Mouse (Mus musculus) limb, embryonic 13.5 days (tissue): ENCODE measurements around the gene Dnajc22. TPM values are rescaled to one million over a fixed set of nuclear protein-coding genes. Genes with fewer than 3 reads are reported as not detected.
A peak's percentile ranks its signal among the peaks of the same experiment; 100 is the strongest.

Experiments
- ATAC-seq: fragments of 200-750 bp; cut with Nextera tagmentation; 2 replicates; pipeline ENCODE4 v1.8.0; 2017; ENCODE audit warnings: low read depth, moderate number of reproducible peaks, moderate TSS enrichment; ENCODE audit not compliant: low FRiP score
- H3K27ac ChIP-seq: fragments of 300-500 bp; sonication (generic); 2 replicates; pipeline ENCODE4 v1.5.1; 2015; ENCODE audit warnings: inconsistent platforms, mild to moderate bottlenecking, moderate library complexity
- H3K27me3 ChIP-seq: fragments of 300-500 bp; sonication (generic); 2 replicates; pipeline ENCODE4 v1.6.1; 2015; ENCODE audit warnings: mild to moderate bottlenecking, inconsistent platforms
- H3K36me3 ChIP-seq: fragments of 300-500 bp; sonication (generic); 2 replicates; pipeline ENCODE4 v1.6.1; 2015; ENCODE audit warnings: inconsistent platforms, mild to moderate bottlenecking, moderate library complexity
- H3K4me1 ChIP-seq: fragments of 300-500 bp; sonication (generic); 2 replicates; pipeline ENCODE4 v1.6.1; 2015; ENCODE audit warnings: inconsistent platforms
- H3K4me2 ChIP-seq: fragments of 300-500 bp; sonication (generic); replicated peaks from 2 replicates; pipeline ENCODE4 v1.6.1; 2015; ENCODE audit warnings: inconsistent platforms, mild to moderate bottlenecking, moderate library complexity
- H3K4me3 ChIP-seq: fragments of 300-500 bp; sonication (generic); 2 replicates; pipeline ENCODE4 v1.5.1; 2015; ENCODE audit warnings: moderate library complexity, mild to moderate bottlenecking, inconsistent platforms
- H3K9ac ChIP-seq: fragments of 300-500 bp; sonication (generic); 2 replicates; pipeline ENCODE4 v1.6.1; 2015; ENCODE audit warnings: mild to moderate bottlenecking, inconsistent platforms
- H3K9me3 ChIP-seq: fragments of 300-500 bp; sonication (generic); 2 replicates; pipeline ENCODE4 v1.6.1; 2016; ENCODE audit warnings: inconsistent platforms
- WGBS: fragments of 180-500 bp; shearing (Covaris S2); methylation state at CpG from one replicate; pipeline ENCODE4 v1.1.7; 2015; 5-methylcytosine and 5-hydroxymethylcytosine counted together
- polyA plus RNA-seq: library from polyadenylated mRNA; unstranded; fragments of >200 nt; fragmentation: Nextera tagmentation; extraction: Ambion mirVana; gene quantifications from 2 replicates; pipeline ENCODE4 v1.2.1, GENCODE M21; 2015

Dnajc22 gene
- polyA plus RNA-seq, 1 experiment from 2014 or later = 0.83 TPM

- Histone ChIP-seq H3K4me2 (peak overlapping the region; percentile 58), H3K27me3 (peaks cover 100% of the 10 kb centered on the region), H3K36me3 (peaks cover 5% of the 10 kb centered on the region), H3K4me3 (peak overlapping the region; percentile 34), H3K9ac (peak overlapping the region; percentile 39), H3K27ac (no peak overlapping the region), H3K9me3 (no peaks in the 10 kb centered on the region; the same call in 1 of the 2 replicates), H3K4me1 (peaks cover 25% of the 10 kb centered on the region)
- ATAC-seq = peak; percentile 78
- WGBS = under 1% methylated on average over 27 of the region's 27 CpGs
These were observed 4.7 kb upstream of the Dnajc22 start for GRCm38 (mm10) chr15:99088292-99088691.

GRCm38 (mm10) chr15:99089069-99089468, 3.9 kb upstream of the Dnajc22 start:
- Histone ChIP-seq H3K4me3 (no peak overlapping the region), H3K9ac (no peak overlapping the region), H3K36me3 (no peaks in the 10 kb centered on the region), H3K27me3 (peaks cover 100% of the 10 kb centered on the region), H3K4me1 (peaks cover 31% of the 10 kb centered on the region), H3K27ac (no peak overlapping the region), H3K4me2 (peak overlapping the region; percentile 58; the same call in 1 of the 2 replicates), H3K9me3 (no peaks in the 10 kb centered on the region; the same call in 1 of the 2 replicates)
- 12% methylated on average over 14 of the region's 14 CpGs for WGBS
- no peak for ATAC-seq

- H3K27me3 ChIP-seq = peaks cover 98% of the 10 kb centered on the region
- H3K9ac ChIP-seq = peak overlapping the region; percentile 60
- 1% methylated on average over 56 of the region's 56 CpGs for WGBS
- no peaks in the 10 kb centered on the region for H3K36me3 ChIP-seq
- peak overlapping the region; percentile 46 for H3K4me3 ChIP-seq
- peaks cover 48% of the 10 kb centered on the region for H3K4me1 ChIP-seq
- no peak for ATAC-seq
- peak overlapping the region; percentile 80 for H3K4me2 ChIP-seq
- H3K27ac ChIP-seq = no peak overlapping the region
- H3K9me3 ChIP-seq = no peaks in the 10 kb centered on the region
These were observed 605 bp downstream of the Dnajc22 start for GRCm38 (mm10) chr15:99093291-99094258.

- Histone ChIP-seq H3K9ac (no peak overlapping the region), H3K27ac (no peak overlapping the region), H3K36me3 (no peaks in the 10 kb centered on the region), H3K27me3 (peaks cover 98% of the 10 kb centered on the region), H3K4me1 (peaks cover 51% of the 10 kb centered on the region), H3K4me2 (peak overlapping the region; percentile 31), H3K9me3 (no peaks in the 10 kb centered on the region), H3K4me3 (peak overlapping the region; percentile 15; the same call in 1 of the 2 replicates)
- no peak for ATAC-seq
- WGBS = 1% methylated on average over 27 of the region's 27 CpGs
These were observed 1.8 kb downstream of the Dnajc22 start for GRCm38 (mm10) chr15:99094631-99095270.

- H3K4me2 ChIP-seq = no peak overlapping the region
- H3K4me1 ChIP-seq = peaks cover 51% of the 10 kb centered on the region
- no peak overlapping the region for H3K27ac ChIP-seq
- no peak for ATAC-seq
- H3K9me3 ChIP-seq = no peaks in the 10 kb centered on the region
- H3K9ac ChIP-seq = no peak overlapping the region
- H3K27me3 ChIP-seq = peaks cover 97% of the 10 kb centered on the region
- no peak overlapping the region for H3K4me3 ChIP-seq
- WGBS = 3% methylated on average over 6 of the region's 6 CpGs
- H3K36me3 ChIP-seq = no peaks in the 10 kb centered on the region
These were observed 2.4 kb downstream of the Dnajc22 start for GRCm38 (mm10) chr15:99095356-99095755.

- Histone ChIP-seq H3K4me2 (peak overlapping the region; percentile 80), H3K9ac (peak overlapping the region; percentile 36)
- no peak for ATAC-seq
These were observed 3.3 kb downstream of the Dnajc22 start for GRCm38 (mm10) chr15:99096061-99096793.

GRCm38 (mm10) chr15:99096831-99097500, 4.0 kb downstream of the Dnajc22 start:
- Histone ChIP-seq H3K9ac (peak overlapping the region; percentile 36), H3K4me2 (peak overlapping the region; percentile 80), H3K36me3 (no peaks in the 10 kb centered on the region), H3K27ac (no peak overlapping the region), H3K27me3 (peaks cover 91% of the 10 kb centered on the region), H3K9me3 (no peaks in the 10 kb centered on the region), H3K4me1 (peaks cover 51% of the 10 kb centered on the region), H3K4me3 (peak overlapping the region; percentile 46)
- WGBS = under 1% methylated on average over 47 of the region's 58 CpGs
- ATAC-seq = 0 out of 2 replicates have a peak, but pooled peaks have one; percentile 7

More at GRCm38 (mm10) chr15:99096061-99096793, 3.3 kb downstream of the Dnajc22 start:
- peaks cover 51% of the 10 kb centered on the region for H3K4me1 ChIP-seq
- 2% methylated on average over 24 of the region's 24 CpGs for WGBS
- H3K9me3 ChIP-seq = no peaks in the 10 kb centered on the region
- H3K27ac ChIP-seq = no peak overlapping the region
- peak overlapping the region; percentile 46 for H3K4me3 ChIP-seq
- peaks cover 93% of the 10 kb centered on the region for H3K27me3 ChIP-seq
- H3K36me3 ChIP-seq = no peaks in the 10 kb centered on the region

- WGBS = 1% methylated on average over 39 of the region's 39 CpGs
- H3K9ac ChIP-seq = peak overlapping the region; percentile 59
- H3K27me3 ChIP-seq = peaks cover 81% of the 10 kb centered on the region
- H3K27ac ChIP-seq = no peak overlapping the region
- H3K4me3 ChIP-seq = peak overlapping the region; percentile 46
- peaks cover 51% of the 10 kb centered on the region for H3K4me1 ChIP-seq
- H3K36me3 ChIP-seq = no peaks in the 10 kb centered on the region
- no peaks in the 10 kb centered on the region for H3K9me3 ChIP-seq
- H3K4me2 ChIP-seq = peak overlapping the region; percentile 80
- no peak for ATAC-seq
These were observed 5.0 kb downstream of the Dnajc22 start for GRCm38 (mm10) chr15:99097840-99098492.

GRCm38 (mm10) chr15:99098493-99098861, 5.5 kb downstream of the Dnajc22 start:
- Histone ChIP-seq H3K4me3 (peak overlapping the region; percentile 46), H3K36me3 (no peaks in the 10 kb centered on the region), H3K27ac (no peak overlapping the region), H3K4me2 (peak overlapping the region; percentile 80), H3K4me1 (peaks cover 46% of the 10 kb centered on the region), H3K9me3 (no peaks in the 10 kb centered on the region), H3K27me3 (peaks cover 76% of the 10 kb centered on the region), H3K9ac (peak overlapping the region; percentile 59)
- ATAC-seq = no peak
- WGBS = 2% methylated on average over 9 of the region's 9 CpGs

GRCm38 (mm10) chr15:99099139-99099556, 6.2 kb downstream of the Dnajc22 start:
- Histone ChIP-seq H3K27me3 (peaks cover 70% of the 10 kb centered on the region), H3K27ac (no peak overlapping the region), H3K36me3 (no peaks in the 10 kb centered on the region), H3K4me3 (peak overlapping the region; percentile 46), H3K9me3 (no peaks in the 10 kb centered on the region), H3K4me2 (peak overlapping the region; percentile 80), H3K9ac (0 out of 2 replicates have a peak overlapping the region, but pooled peaks have one; percentile 25), H3K4me1 (peaks cover 40% of the 10 kb centered on the region)
- ATAC-seq = peak; percentile 20; the same call in 1 of the 2 replicates
- under 1% methylated on average over 15 of the region's 15 CpGs for WGBS

GRCm38 (mm10) chr15:99099984-99100383, 7.0 kb downstream of the Dnajc22 start:
- Histone ChIP-seq H3K4me2 (no peak overlapping the region), H3K4me1 (peaks cover 35% of the 10 kb centered on the region), H3K27ac (no peak overlapping the region), H3K36me3 (no peaks in the 10 kb centered on the region), H3K9ac (no peak overlapping the region), H3K4me3 (no peak overlapping the region), H3K27me3 (peaks cover 62% of the 10 kb centered on the region), H3K9me3 (no peaks in the 10 kb centered on the region)
- 63% methylated on average over 3 of the region's 3 CpGs for WGBS
- no peak for ATAC-seq
